In genomic region chr10:75872025-75872914, GRCm38 (mm10) we compare ENCODE assay signal across 8 mouse cellular contexts. TPM values are rescaled to one million over a fixed set of nuclear protein-coding genes. Genes with fewer than 3 reads are reported as not detected.
DNase-seq lines count a peak whose midpoint lies in the region; ATAC-seq and TF ChIP-seq lines count a peak whose summit lies in the region.

No protein-coding gene starts in this region.

- H3K4me3 ChIP-seq in heart, embryonic 15.5 days: peak overlapping the region; percentile 44
- H3K4me3 ChIP-seq in bone marrow, adult 2 months (replicated peaks; ENCODE audit: control insufficient read depth, low read depth, low read length): peak overlapping the region; percentile 27
- H3K4me3 ChIP-seq in hindbrain, embryonic 14.5 days (replicated peaks; ENCODE audit: low read length): peak overlapping the region; percentile 28
- peak overlapping the region; percentile 32 for H3K4me3 ChIP-seq in midbrain, embryonic 11.5 days (ENCODE audit: low read depth, low read length)

- DNase-seq in heart, postnatal 14 days: no peak
- no peak for DNase-seq in hindbrain, embryonic 14.5 days (ENCODE audit: low spot score)
- no peak for DNase-seq in midbrain, embryonic 11.5 days (ENCODE audit: low spot score, missing footprints)
- DNase-seq in thymus, postnatal 10 days (ENCODE audit: low spot score in 2 of 2): no peak
- DNase-seq in thymus, postnatal 36 days: no peak

- no peak for ATAC-seq in heart, embryonic 15.5 days (replicated peaks; ENCODE audit: insufficient number of reproducible peaks, insufficient read depth, low FRiP score, low read depth)
- ATAC-seq in hindbrain, embryonic 14.5 days (ENCODE audit: low FRiP score): no peak
- ATAC-seq in midbrain, embryonic 11.5 days (ENCODE audit: low FRiP score): peak; percentile 8; the same call in 1 of the 2 replicates
- ATAC-seq in CD4-positive, CD25-positive, alpha-beta regulatory T cell, adult 4 months: no peak

- H3K9ac ChIP-seq in heart, embryonic 15.5 days: 0 out of 2 replicates have a peak overlapping the region, but pooled peaks have one; percentile 43
- H3K9ac ChIP-seq in hindbrain, embryonic 14.5 days: peak overlapping the region; percentile 57
- peak overlapping the region; percentile 58 for H3K9ac ChIP-seq in midbrain, embryonic 11.5 days (ENCODE audit: low read length)

- peak overlapping the region; percentile 63 for H3K4me2 ChIP-seq in heart, embryonic 15.5 days
- H3K4me2 ChIP-seq in hindbrain, embryonic 14.5 days (replicated peaks): peak overlapping the region; percentile 61
- H3K4me2 ChIP-seq in midbrain, embryonic 11.5 days: peak overlapping the region; percentile 64

- 32% methylated on average over 10 of the region's 10 CpGs for WGBS in heart, embryonic 15.5 days
- WGBS in bone marrow, adult 2 months: 38% methylated on average over 10 of the region's 10 CpGs
- 35% methylated on average over 10 of the region's 10 CpGs for WGBS in hindbrain, embryonic 14.5 days
- WGBS in midbrain, embryonic 11.5 days: 37% methylated on average over 10 of the region's 10 CpGs

- peak overlapping the region; percentile 74 for H3K27ac ChIP-seq in heart, embryonic 15.5 days
- no peak overlapping the region for H3K27ac ChIP-seq in bone marrow, adult 2 months (ENCODE audit: control insufficient read depth, insufficient read depth, low read depth, low read length, poor library complexity)
- H3K27ac ChIP-seq in hindbrain, embryonic 14.5 days: peak overlapping the region; percentile 92
- peak overlapping the region; percentile 82 for H3K27ac ChIP-seq in midbrain, embryonic 11.5 days (ENCODE audit: low read depth, low read length)

- H3K4me1 ChIP-seq in heart, embryonic 15.5 days (replicated peaks): peaks cover 14% of the 10 kb centered on the region
- no peaks in the 10 kb centered on the region; the same call in 1 of the 2 replicates for H3K4me1 ChIP-seq in bone marrow, adult 2 months (ENCODE audit: control insufficient read depth, insufficient read depth, low read length)
- peaks cover 15% of the 10 kb centered on the region for H3K4me1 ChIP-seq in hindbrain, embryonic 14.5 days (replicated peaks; ENCODE audit: control insufficient read depth, insufficient read depth, low read length)
- H3K4me1 ChIP-seq in midbrain, embryonic 11.5 days (ENCODE audit: control insufficient read depth, insufficient read depth, low read length): peaks cover 11% of the 10 kb centered on the region; the same call in 1 of the 2 replicates

- no peaks in the 10 kb centered on the region for H3K36me3 ChIP-seq in heart, embryonic 15.5 days
- no peaks in the 10 kb centered on the region for H3K36me3 ChIP-seq in hindbrain, embryonic 14.5 days (replicated peaks; ENCODE audit: control insufficient read depth, insufficient read depth)
- no peaks in the 10 kb centered on the region for H3K36me3 ChIP-seq in midbrain, embryonic 11.5 days (ENCODE audit: control insufficient read depth, insufficient read depth, low read length)

- TF ChIP-seq CTCF in bone marrow, adult 2 months (IDR thresholded peaks at IDR 0.05; ENCODE audit: control insufficient read depth, insufficient read depth, low read length): no peak

- H3K9me3 ChIP-seq in heart, embryonic 15.5 days (replicated peaks): no peaks in the 10 kb centered on the region
- H3K9me3 ChIP-seq in hindbrain, embryonic 14.5 days (ENCODE audit: control insufficient read depth, low read length): no peaks in the 10 kb centered on the region
- H3K9me3 ChIP-seq in midbrain, embryonic 11.5 days (ENCODE audit: control insufficient read depth, low read length): no peaks in the 10 kb centered on the region

- no peak for TF ChIP-seq POLR2A in bone marrow, adult 2 months (IDR thresholded peaks at IDR 0.05; ENCODE audit: borderline replicate concordance, control insufficient read depth, low read depth, low read length)

- intact Hi-C loops in heart, postnatal 14 days (cut with DNase I): no loop called here

- H3K27me3 ChIP-seq in heart, embryonic 15.5 days: no peaks in the 10 kb centered on the region
- H3K27me3 ChIP-seq in hindbrain, embryonic 14.5 days (ENCODE audit: control insufficient read depth, insufficient read depth, low read length): no peaks in the 10 kb centered on the region
- no peaks in the 10 kb centered on the region for H3K27me3 ChIP-seq in midbrain, embryonic 11.5 days (ENCODE audit: control insufficient read depth, insufficient read depth, low read length)

RNA-seq across cellular contexts. Expression of gene Mif, which starts 12.2 kb away (rescaled TPM):
- polyA plus RNA-seq in heart, embryonic 15.5 days (2015; fragmentation: Nextera tagmentation; extraction: Ambion mirVana): 1,758 and 1,798 TPM in 2 replicates
- 100 to 1,000 TPM; 215 to 220 TPM for total RNA-seq in heart, postnatal 14 days (2021)
- polyA plus RNA-seq in bone marrow, adult 2 months (2011; ENCODE audit: insufficient read depth, insufficient read length, low replicate concordance, missing spikeins): 205 and 344 TPM in 2 replicates
- 1,642 and 1,896 TPM in 2 replicates for polyA plus RNA-seq in hindbrain, embryonic 14.5 days (2014; fragmentation: Nextera tagmentation; extraction: Ambion mirVana)
- polyA plus RNA-seq in midbrain, embryonic 11.5 days (2014; fragmentation: Nextera tagmentation; extraction: Ambion mirVana): 1,631 and 1,834 TPM in 2 replicates
- polyA plus RNA-seq in CD4-positive, CD25-positive, alpha-beta regulatory T cell, adult 4 months (2017; shearing (Covaris generic)): 100 to 1,000 TPM; 486 to 555 TPM

RNA-seq across cellular contexts. Expression of gene Derl3, which starts 20.9 kb away (rescaled TPM):
- 1.4 and 1.9 TPM in 2 replicates for polyA plus RNA-seq in heart, embryonic 15.5 days (2015; fragmentation: Nextera tagmentation; extraction: Ambion mirVana)
- under 1 TPM in 1 of 2 experiments, not detected in 1; 0.51 TPM for total RNA-seq in heart, postnatal 14 days (2021)
- 1.2 and 2.5 TPM in 2 replicates for polyA plus RNA-seq in bone marrow, adult 2 months (2011; ENCODE audit: insufficient read depth, insufficient read length, low replicate concordance, missing spikeins)
- 0.91 and 1.5 TPM in 2 replicates for polyA plus RNA-seq in hindbrain, embryonic 14.5 days (2014; fragmentation: Nextera tagmentation; extraction: Ambion mirVana)
- polyA plus RNA-seq in midbrain, embryonic 11.5 days (2014; fragmentation: Nextera tagmentation; extraction: Ambion mirVana): 0.62 and 1.6 TPM in 2 replicates
- 1 to 10 TPM; 1.0 to 2.8 TPM for polyA plus RNA-seq in CD4-positive, CD25-positive, alpha-beta regulatory T cell, adult 4 months (2017; shearing (Covaris generic))

RNA-seq across cellular contexts. Expression of gene Gstt2, which starts 35.0 kb away (rescaled TPM):
- polyA plus RNA-seq in heart, embryonic 15.5 days (2015; fragmentation: Nextera tagmentation; extraction: Ambion mirVana): 10.4 and 16.3 TPM in 2 replicates
- total RNA-seq in heart, postnatal 14 days (2021): 10 to 100 TPM in 1 of 2 experiments, 1 to 10 TPM in 1; 9.4 to 12.1 TPM
- 18.1 and 28.1 TPM in 2 replicates for polyA plus RNA-seq in bone marrow, adult 2 months (2011; ENCODE audit: insufficient read depth, insufficient read length, low replicate concordance, missing spikeins)
- 5.8 and 8.3 TPM in 2 replicates for polyA plus RNA-seq in hindbrain, embryonic 14.5 days (2014; fragmentation: Nextera tagmentation; extraction: Ambion mirVana)
- polyA plus RNA-seq in midbrain, embryonic 11.5 days (2014; fragmentation: Nextera tagmentation; extraction: Ambion mirVana): 6.3 and 8.4 TPM in 2 replicates
- polyA plus RNA-seq in CD4-positive, CD25-positive, alpha-beta regulatory T cell, adult 4 months (2017; shearing (Covaris generic)): 10 to 100 TPM; 47.5 to 54.8 TPM

RNA-seq across cellular contexts. Expression of gene Smarcb1, which starts 49.1 kb away (rescaled TPM):
- polyA plus RNA-seq in heart, embryonic 15.5 days (2015; fragmentation: Nextera tagmentation; extraction: Ambion mirVana): 93.7 and 118 TPM in 2 replicates
- total RNA-seq in heart, postnatal 14 days (2021): 10 to 100 TPM; 26.1 to 29.1 TPM
- 22.7 and 33.8 TPM in 2 replicates for polyA plus RNA-seq in bone marrow, adult 2 months (2011; ENCODE audit: insufficient read depth, insufficient read length, low replicate concordance, missing spikeins)
- 230 and 231 TPM in 2 replicates for polyA plus RNA-seq in hindbrain, embryonic 14.5 days (2014; fragmentation: Nextera tagmentation; extraction: Ambion mirVana)
- 268 and 274 TPM in 2 replicates for polyA plus RNA-seq in midbrain, embryonic 11.5 days (2014; fragmentation: Nextera tagmentation; extraction: Ambion mirVana)
- polyA plus RNA-seq in CD4-positive, CD25-positive, alpha-beta regulatory T cell, adult 4 months (2017; shearing (Covaris generic)): 100 to 1,000 TPM in 1 of 2 experiments, 10 to 100 TPM in 1; 98.5 to 160 TPM

RNA-seq across cellular contexts. Expression of gene Gstt4, which starts 49.9 kb away (rescaled TPM):
- polyA plus RNA-seq in heart, embryonic 15.5 days (2015; fragmentation: Nextera tagmentation; extraction: Ambion mirVana): not detected in 2 replicates
- total RNA-seq in heart, postnatal 14 days (2021): not detected
- polyA plus RNA-seq in bone marrow, adult 2 months (2011; ENCODE audit: insufficient read depth, insufficient read length, low replicate concordance, missing spikeins): not detected in 2 replicates
- not detected in 2 replicates for polyA plus RNA-seq in hindbrain, embryonic 14.5 days (2014; fragmentation: Nextera tagmentation; extraction: Ambion mirVana)
- not detected in 2 replicates for polyA plus RNA-seq in midbrain, embryonic 11.5 days (2014; fragmentation: Nextera tagmentation; extraction: Ambion mirVana)
- polyA plus RNA-seq in CD4-positive, CD25-positive, alpha-beta regulatory T cell, adult 4 months (2017; shearing (Covaris generic)): not detected
